Mouse (Mus musculus) megakaryocyte-erythroid progenitor cell, adult 5 weeks (primary cell): ENCODE results near the gene Esrrg. TPM values are rescaled to one million over a fixed set of nuclear protein-coding genes. Genes with fewer than 3 reads are reported as not detected.

Source experiments
- polyA plus RNA-seq: library from polyadenylated mRNA; stranded (reverse); fragments of >175 nt; gene quantifications from 2 replicates; pipeline ENCODE4 v1.2.3, GENCODE M21; 2012

The Esrrg gene
- polyA plus RNA-seq = not detected in 2 replicates

GRCm38 (mm10) chr1:187608261-187608921 lies at the start of gene Esrrg:
Gene Esrrg (plus strand): TSS chr1:187608791.

GRCm38 (mm10) chr1:188261903-188262682 lies 653.5 kb downstream of the Esrrg start, which contains the start of gene Ush2a:
Gene Ush2a (plus strand): TSS chr1:188262023.

